Mouse (Mus musculus): ENCODE results near the gene Mov10l1.

Mov10l1 gene

DNA sequence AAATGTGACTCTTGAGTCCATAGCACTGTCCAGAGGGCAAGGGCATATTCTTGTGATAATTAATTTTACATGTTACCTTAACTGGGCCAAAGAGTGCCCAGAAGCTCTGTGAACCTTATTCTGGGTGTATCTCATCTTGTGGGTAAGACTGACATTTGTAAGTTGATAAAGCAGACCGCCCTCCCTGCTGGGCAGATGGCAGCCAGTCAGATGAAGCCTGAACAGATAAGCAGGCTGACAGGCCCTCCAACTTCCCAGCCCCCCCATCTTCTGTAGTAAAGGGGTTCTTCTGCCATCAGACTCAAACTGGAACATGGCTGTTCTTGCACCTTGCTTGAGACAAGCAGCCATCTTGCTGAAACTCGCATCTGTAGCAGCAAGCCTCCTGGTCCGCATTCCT lies 34.0 kb downstream of the Mov10l1 start:
- no peak for DNase-seq (ENCODE audit: low spot score)

GRCm38 (mm10) chr15:89020085-89020484 lies 37.4 kb downstream of the Mov10l1 start:
- DNase-seq (ENCODE audit: low spot score) = no peak

DNA sequence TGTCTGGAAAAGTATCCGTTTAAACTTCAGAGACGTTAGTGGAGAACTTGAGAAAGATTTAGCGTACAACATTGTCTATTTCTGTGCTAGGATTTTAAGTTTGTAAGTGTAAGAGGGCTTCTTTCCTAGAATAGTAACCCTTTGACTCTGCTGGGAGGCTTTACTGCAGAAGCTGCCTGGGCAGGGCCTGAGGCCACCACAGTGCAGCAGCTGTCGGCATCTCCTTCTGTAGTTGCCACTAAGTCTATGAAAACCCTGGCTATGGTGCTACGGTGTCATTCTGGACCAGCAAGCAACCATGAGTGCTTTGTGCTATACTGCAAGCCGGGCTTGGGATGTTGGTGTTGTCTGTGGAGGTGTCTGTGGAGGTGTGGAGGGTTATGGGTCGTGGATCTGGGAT lies 37.8 kb downstream of the Mov10l1 start:
- DNase-seq (ENCODE audit: low spot score) = no peak

GRCm38 (mm10) chr15:89044381-89044780 lies 61.7 kb downstream of the Mov10l1 start:
- DNase-seq (ENCODE audit: low spot score) = no peak

DNA sequence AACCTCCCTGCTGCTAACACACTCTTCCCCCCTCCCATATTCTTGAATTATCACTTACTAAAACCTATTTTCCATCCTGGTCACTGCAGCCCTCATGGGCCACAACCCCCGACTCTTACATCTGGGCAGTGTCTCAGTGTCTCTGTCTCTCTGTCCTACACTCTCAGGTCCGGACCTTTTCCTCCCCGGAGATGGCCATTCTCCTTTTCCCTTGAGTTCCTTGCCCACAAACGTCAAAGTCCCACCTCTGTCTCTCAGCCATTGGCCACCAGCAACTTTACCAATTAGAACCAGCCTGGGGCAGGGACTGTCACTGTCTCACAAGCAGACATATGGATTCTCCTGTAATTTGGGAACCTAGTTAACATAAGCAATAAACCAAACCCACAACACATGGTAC lies 63.6 kb downstream of the Mov10l1 start:
- no peak for DNase-seq (ENCODE audit: low spot score)

DNA sequence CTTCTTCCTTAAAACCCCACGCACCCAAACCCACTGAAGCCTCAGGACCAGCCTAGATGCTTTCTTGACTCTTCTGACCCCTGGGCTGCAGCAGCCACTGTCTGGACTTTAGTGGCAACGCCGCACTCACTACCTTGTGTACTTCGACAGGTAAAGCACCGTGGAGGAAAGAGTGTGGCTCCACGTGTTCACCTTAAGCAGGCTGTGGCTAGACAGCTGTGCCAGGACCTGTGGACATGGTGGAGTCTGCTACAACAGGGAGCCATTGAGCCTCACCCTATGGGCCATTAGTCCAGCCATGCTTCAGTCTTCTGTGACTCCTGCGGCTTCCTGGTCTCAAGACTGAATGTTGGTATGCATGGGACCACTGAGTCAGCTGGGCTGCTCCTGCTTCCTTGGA lies 72.0 kb downstream of the Mov10l1 start:
- no peak for DNase-seq (ENCODE audit: low spot score)

- no peak for DNase-seq (ENCODE audit: low spot score)
Measured at GRCm38 (mm10) chr15:89058736-89059135, 76.0 kb downstream of the Mov10l1 start.

DNA sequence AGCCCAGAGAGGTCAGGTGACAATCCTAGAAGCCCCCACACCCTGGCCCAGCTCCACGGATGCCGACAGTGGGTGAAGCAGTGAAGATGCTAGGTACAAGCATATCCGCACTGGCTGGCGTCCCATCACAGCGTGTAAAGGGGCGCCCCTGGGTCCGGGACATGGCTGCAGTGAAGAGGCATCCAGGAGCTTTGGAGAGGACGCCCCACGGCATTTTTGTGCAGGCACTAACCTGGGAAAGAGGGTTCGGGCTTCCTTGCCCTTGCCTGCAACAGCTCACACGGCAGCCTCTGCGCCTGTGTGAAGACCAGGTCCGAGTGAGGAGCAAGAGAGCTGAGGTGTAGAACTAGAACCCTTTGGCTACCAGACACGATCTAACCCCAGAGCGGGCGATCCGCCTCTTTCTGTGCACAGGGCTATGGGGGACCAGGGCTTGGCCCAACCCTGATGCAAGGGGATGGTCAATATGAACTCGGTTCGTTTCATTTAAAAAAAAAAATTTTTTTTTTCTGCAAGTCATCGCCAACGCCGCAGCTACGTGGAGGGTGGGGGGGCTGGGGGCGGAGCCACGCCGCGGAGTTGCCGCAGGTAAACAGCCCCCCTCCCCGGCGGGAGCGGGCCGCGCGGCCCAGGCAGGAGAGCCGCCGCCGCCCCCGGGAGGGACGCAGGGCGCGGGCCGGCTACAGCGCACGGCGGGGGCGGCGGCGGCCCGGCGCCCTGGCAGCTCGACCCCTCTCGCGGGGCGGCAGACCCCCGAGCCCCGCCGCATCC lies 76.6 kb downstream of the Mov10l1 start, which contains the start of gene Panx2:
TSS of gene Panx2 (plus strand) at position 574 of the 771 bp plus-strand sequence.
- DNase-seq (ENCODE audit: low spot score) = no peak

- DNase-seq (ENCODE audit: low spot score) = no peak
Measured at GRCm38 (mm10) chr15:89060032-89060681, 77.4 kb downstream of the Mov10l1 start.

- DNase-seq (ENCODE audit: low spot score) = no peak
Measured at GRCm38 (mm10) chr15:89060811-89061460, 78.2 kb downstream of the Mov10l1 start.

DNA sequence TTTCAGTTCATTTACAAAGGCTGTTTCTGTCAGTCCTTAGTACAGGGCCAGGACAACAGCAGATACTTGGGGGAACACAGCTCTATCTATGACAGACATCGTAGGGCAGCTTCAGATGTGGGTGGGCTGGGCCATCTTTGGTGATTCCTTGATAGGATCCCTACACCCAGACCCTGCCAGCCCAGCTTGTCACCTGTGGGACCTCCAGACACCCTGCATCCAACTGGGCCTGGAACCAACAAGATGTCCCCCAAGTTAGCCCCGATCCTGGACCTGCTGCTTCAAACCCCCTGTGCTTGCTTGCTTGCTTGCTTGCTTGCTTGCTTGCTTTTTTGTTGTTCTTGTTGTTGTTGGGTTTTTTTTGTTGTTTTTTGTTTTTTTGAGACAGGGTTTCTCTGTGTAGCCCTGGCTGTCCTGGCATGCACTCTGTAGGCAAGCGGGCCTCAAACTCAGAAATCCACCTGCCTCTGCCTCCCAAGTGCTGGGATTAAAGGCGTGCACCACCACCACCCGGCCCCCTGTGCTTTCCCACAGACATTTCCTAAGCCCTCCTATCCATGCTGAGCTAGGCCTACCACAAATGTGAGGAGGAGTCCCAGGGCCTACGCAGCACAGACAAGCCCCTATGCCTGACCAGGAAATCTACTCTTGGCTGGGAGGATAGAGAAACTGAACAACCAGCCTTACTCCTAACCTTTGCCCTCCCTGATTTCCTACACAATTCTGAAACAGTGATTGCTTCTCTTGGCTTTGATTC lies 79.2 kb downstream of the Mov10l1 start:
- peak; percentile 28 for DNase-seq (ENCODE audit: low spot score)

DNA sequence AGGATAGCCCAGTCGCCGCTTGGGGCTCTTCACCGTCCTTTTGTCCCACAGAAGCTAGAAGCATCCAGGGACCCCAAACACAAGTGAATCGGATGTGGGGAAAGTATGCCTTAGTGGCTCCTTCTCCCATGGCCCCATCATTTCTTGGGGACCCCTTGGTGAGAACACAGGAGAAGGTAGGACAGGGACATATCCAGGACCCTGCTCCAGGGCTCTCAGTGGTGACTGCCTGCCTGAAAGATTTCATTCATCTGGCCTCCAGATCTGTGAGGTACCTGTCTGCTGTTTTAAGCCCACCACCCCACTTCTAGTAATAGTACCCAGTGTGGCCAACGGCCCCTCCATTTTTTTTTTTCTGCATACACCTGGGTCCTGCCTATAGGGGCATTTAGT lies 79.8 kb downstream of the Mov10l1 start:
- no peak for DNase-seq (ENCODE audit: low spot score)

DNA sequence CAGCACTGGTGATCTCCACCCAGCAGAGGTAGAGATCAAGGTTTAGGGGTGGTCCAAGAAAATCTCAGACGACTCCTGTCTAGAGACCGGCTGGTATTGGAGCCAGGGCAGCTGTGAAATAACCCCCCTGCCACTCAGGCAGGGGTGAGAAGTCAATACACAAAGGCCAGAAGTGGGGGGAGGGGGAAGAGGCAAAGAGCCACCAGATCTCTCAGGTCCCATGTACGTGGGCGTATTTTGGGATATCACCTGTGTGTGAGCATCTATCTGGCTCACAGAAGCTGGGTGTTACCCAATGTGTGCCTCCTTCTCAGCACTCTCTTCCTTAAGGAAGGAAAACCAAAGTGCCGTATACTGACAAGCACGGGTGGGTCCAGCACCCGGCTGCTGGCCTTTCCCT lies 80.3 kb downstream of the Mov10l1 start:
- DNase-seq (ENCODE audit: low spot score) = no peak

GRCm38 (mm10) chr15:89063536-89063935 lies 80.8 kb downstream of the Mov10l1 start:
- no peak for DNase-seq (ENCODE audit: low spot score)

- no peak for DNase-seq (ENCODE audit: low spot score)
Measured at GRCm38 (mm10) chr15:89064891-89065290, 82.2 kb downstream of the Mov10l1 start.

DNA sequence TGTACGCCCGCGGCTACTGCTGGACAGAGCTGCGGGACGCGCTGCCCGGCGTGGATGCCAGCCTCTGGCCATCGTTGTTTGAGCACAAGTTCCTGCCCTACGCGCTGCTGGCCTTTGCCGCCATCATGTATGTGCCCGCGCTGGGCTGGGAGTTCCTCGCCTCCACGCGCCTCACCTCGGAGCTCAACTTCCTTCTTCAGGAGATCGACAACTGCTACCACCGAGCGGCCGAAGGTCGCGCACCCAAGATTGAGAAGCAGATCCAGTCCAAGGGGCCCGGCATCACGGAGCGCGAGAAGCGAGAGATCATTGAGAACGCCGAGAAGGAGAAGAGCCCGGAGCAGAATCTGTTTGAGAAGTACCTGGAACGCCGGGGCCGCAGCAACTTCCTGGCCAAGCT lies 84.9 kb downstream of the Mov10l1 start:
- DNase-seq (ENCODE audit: low spot score) = no peak

DNA sequence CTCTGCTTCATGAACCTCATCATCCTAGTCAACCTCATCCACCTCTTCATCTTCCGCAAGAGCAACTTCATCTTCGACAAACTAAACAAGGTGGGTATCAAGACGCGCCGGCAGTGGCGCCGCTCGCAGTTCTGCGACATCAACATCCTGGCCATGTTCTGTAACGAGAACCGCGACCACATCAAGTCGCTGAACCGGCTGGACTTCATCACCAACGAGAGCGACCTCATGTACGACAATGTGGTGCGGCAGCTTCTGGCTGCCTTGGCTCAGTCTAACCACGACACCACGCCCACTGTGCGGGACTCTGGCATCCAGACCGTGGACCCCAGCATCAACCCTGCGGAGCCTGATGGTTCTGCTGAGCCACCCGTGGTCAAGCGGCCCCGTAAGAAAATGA lies 85.5 kb downstream of the Mov10l1 start:
- DNase-seq (ENCODE audit: low spot score) = no peak

DNA sequence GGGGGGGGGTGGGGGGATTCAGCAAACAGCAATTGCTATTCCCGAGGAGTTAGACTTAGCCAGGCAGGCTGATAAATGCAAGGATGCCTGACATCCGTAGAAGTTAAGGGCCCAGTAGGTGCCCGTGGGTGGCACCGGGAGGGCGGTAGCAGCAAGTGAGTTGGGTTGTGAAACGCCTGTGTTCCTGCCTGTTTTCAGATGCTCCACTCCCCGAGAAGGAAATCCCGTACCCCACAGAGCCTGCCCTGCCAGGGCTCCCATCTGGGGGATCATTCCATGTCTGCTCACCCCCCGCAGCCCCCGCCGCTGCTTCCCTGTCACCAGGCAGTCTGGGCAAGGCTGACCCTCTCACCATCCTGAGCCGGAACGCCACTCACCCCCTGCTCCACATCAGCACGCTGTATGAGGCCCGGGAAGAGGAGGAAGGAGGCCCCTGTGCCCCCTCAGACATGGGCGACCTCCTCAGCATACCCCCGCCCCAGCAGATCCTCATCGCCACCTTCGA lies 86.7 kb downstream of the Mov10l1 start:
- no peak for DNase-seq (ENCODE audit: low spot score)

GRCm38 (mm10) chr15:89070606-89071005 lies 87.9 kb downstream of the Mov10l1 start:
- no peak for DNase-seq (ENCODE audit: low spot score)

- no peak for DNase-seq (ENCODE audit: low spot score)
Measured at GRCm38 (mm10) chr15:89073993-89074603, 91.4 kb downstream of the Mov10l1 start.

GRCm38 (mm10) chr15:89074613-89075477 lies 92.1 kb downstream of the Mov10l1 start, which contains the start of gene Trabd:
TSS of gene Trabd (plus strand) at chr15:89075124.
- DNase-seq (ENCODE audit: low spot score) = no peak
